Comparison of ENCODE assay signal across 11 mouse cellular contexts in the genomic region with DNA sequence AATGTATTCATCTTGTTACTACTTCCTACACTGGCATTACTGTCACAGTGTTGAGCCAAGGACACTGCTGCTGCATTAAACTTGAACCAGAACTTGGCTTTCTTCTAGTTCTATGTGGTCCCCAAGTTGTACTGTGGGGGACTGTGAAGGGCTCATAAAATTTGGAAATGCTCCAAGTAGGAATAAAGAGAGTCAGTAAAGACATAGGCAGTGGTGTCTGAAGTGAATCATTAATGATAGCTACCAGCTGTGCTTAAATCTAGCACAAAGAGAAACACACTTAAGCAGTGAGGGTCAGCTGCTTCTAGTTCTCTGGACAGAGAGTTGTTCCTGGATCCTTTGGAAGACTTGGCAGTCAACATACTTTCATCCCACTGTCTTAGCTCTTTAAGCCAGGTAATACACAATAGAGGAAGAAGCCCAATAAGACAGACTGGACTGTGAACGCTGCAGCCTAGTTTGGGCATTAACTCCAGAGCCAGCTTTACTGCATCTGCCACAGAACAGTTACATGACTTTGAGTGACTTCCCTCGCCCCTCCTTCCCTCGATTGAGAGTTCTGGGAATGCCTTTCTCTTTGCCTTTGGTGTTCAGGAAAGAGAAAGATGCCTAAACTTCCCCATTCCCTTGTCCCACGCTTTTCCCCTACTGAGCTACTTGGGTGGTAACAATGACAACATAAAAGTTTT.
"Had no signal": no experiment of that assay in that cellular context is flagged by ENCODE, and none has a peak within 500 bp of the region (broad histone marks: within the 10 kb centered on the region; RNA-seq: fewer than 3 reads in every experiment).

No protein-coding gene starts in this region.

- H3K36me3 ChIP-seq: limb, embryonic 10.5 days; liver, embryonic 15.5 days; midbrain, embryonic 13.5 days had no signal

- H3K27me3 ChIP-seq: liver, embryonic 15.5 days; midbrain, embryonic 13.5 days had no signal

- ATAC-seq: intestine, postnatal 0 days; midbrain, embryonic 13.5 days had no signal

- H3K9ac ChIP-seq: hindbrain, embryonic 14.5 days; liver, embryonic 15.5 days; midbrain, embryonic 13.5 days had no signal

- H3K27ac ChIP-seq: hindbrain, embryonic 14.5 days; left cerebral cortex, adult 2 months; limb, embryonic 10.5 days; liver, embryonic 15.5 days; midbrain, embryonic 13.5 days had no signal

- H3K4me2 ChIP-seq: hindbrain, embryonic 14.5 days; liver, embryonic 11.5 days; liver, embryonic 15.5 days; midbrain, embryonic 13.5 days had no signal

- H3K9me3 ChIP-seq: limb, embryonic 10.5 days; liver, embryonic 15.5 days; midbrain, embryonic 13.5 days had no signal

- H3K4me1 ChIP-seq: limb, embryonic 10.5 days; liver, embryonic 15.5 days; midbrain, embryonic 13.5 days had no signal

- H3K4me3 ChIP-seq: left cerebral cortex, adult 2 months; limb, embryonic 10.5 days; liver, embryonic 15.5 days; midbrain, embryonic 13.5 days had no signal

- DNase-seq: kidney, postnatal 25 days; lung, postnatal 14 days; right cerebral cortex, postnatal 14 days; thymus, postnatal 36 days had no signal
